Mouse (Mus musculus): ENCODE results near the gene Lrrc75b. TPM values are rescaled to one million over a fixed set of nuclear protein-coding genes. Genes with fewer than 3 reads are reported as not detected.
A peak's percentile ranks its signal among the peaks of the same experiment; 100 is the strongest.
"Not testable (repeated sequence)": the region's sequence is repeated elsewhere in the genome, so short reads cannot be mapped to it uniquely, and the experiment has no call there.

The Lrrc75b gene
- polyA plus RNA-seq, 1 experiment from 2014 or later: 42.4 TPM

- Histone ChIP-seq H3K27ac (replicated peaks) (no peak overlapping the region), H3K9ac (no peak overlapping the region), H3K9me3 (no peaks in the 10 kb centered on the region), H3K4me1 (replicated peaks) (peaks cover 17% of the 10 kb centered on the region), H3K27me3 (no peaks in the 10 kb centered on the region), H3K4me2 (no peak overlapping the region), H3K36me3 (no peaks in the 10 kb centered on the region), H3K4me3 (no peak overlapping the region)
- 88% methylated on average over 4 of the region's 4 CpGs for WGBS
- ATAC-seq (ENCODE audit: low FRiP score, low read depth): no peak
Observed at GRCm38 (mm10) chr10:75587781-75588180, 27.7 kb upstream of the Lrrc75b start.

GRCm38 (mm10) chr10:75586553-75586879 is 26.4 kb upstream of the Lrrc75b start:
- H3K4me1 ChIP-seq (replicated peaks): peaks cover 17% of the 10 kb centered on the region
- H3K27ac ChIP-seq (replicated peaks): no peak overlapping the region
- no peaks in the 10 kb centered on the region for H3K27me3 ChIP-seq
- 74% methylated on average over 1 of the region's 1 CpGs for WGBS
- no peak overlapping the region for H3K4me3 ChIP-seq
- H3K36me3 ChIP-seq: no peaks in the 10 kb centered on the region
- no peak overlapping the region for H3K9ac ChIP-seq
- H3K4me2 ChIP-seq: no peak overlapping the region
- peak; percentile 60 for ATAC-seq (ENCODE audit: low FRiP score, low read depth)
- no peaks in the 10 kb centered on the region for H3K9me3 ChIP-seq

GRCm38 (mm10) chr10:75585876-75586552 is 25.9 kb upstream of the Lrrc75b start:
- peak; percentile 83 for ATAC-seq (ENCODE audit: low FRiP score, low read depth)
- no peaks in the 10 kb centered on the region for H3K27me3 ChIP-seq
- peak overlapping the region; percentile 41 for H3K4me2 ChIP-seq
- no peaks in the 10 kb centered on the region for H3K9me3 ChIP-seq
- WGBS: 22% methylated on average over 20 of the region's 20 CpGs
- no peak overlapping the region for H3K27ac ChIP-seq (replicated peaks)
- no peak overlapping the region for H3K9ac ChIP-seq
- no peak overlapping the region for H3K4me3 ChIP-seq
- peaks cover 17% of the 10 kb centered on the region for H3K4me1 ChIP-seq (replicated peaks)
- no peaks in the 10 kb centered on the region for H3K36me3 ChIP-seq

GRCm38 (mm10) chr10:75579129-75579528 is 19.0 kb upstream of the Lrrc75b start:
- 82% methylated on average over 6 of the region's 6 CpGs for WGBS
- H3K36me3 ChIP-seq: no peaks in the 10 kb centered on the region
- H3K27ac ChIP-seq (replicated peaks): no peak overlapping the region
- H3K27me3 ChIP-seq: no peaks in the 10 kb centered on the region
- no peaks in the 10 kb centered on the region for H3K4me1 ChIP-seq (replicated peaks)
- H3K9me3 ChIP-seq: no peaks in the 10 kb centered on the region
- H3K4me3 ChIP-seq: no peak overlapping the region
- H3K9ac ChIP-seq: no peak overlapping the region
- no peak overlapping the region for H3K4me2 ChIP-seq
- no peak for ATAC-seq (ENCODE audit: low FRiP score, low read depth)

GRCm38 (mm10) chr10:75573965-75574364 is 13.8 kb upstream of the Lrrc75b start:
- Histone ChIP-seq H3K4me3 (no peak overlapping the region), H3K9me3 (no peaks in the 10 kb centered on the region), H3K4me2 (no peak overlapping the region), H3K4me1 (replicated peaks) (no peaks in the 10 kb centered on the region), H3K27ac (replicated peaks) (no peak overlapping the region), H3K9ac (no peak overlapping the region), H3K36me3 (no peaks in the 10 kb centered on the region), H3K27me3 (no peaks in the 10 kb centered on the region)
- WGBS: 91% methylated on average over 9 of the region's 9 CpGs
- ATAC-seq (ENCODE audit: low FRiP score, low read depth): no peak

GRCm38 (mm10) chr10:75573181-75573580 is 13.1 kb upstream of the Lrrc75b start:
- no peak overlapping the region for H3K9ac ChIP-seq
- H3K4me1 ChIP-seq (replicated peaks): no peaks in the 10 kb centered on the region
- H3K4me2 ChIP-seq: no peak overlapping the region
- no peaks in the 10 kb centered on the region for H3K36me3 ChIP-seq
- H3K27ac ChIP-seq (replicated peaks): no peak overlapping the region
- 49% methylated on average over 10 of the region's 10 CpGs for WGBS
- ATAC-seq (ENCODE audit: low FRiP score, low read depth): no peak
- H3K4me3 ChIP-seq: no peak overlapping the region
- H3K27me3 ChIP-seq: no peaks in the 10 kb centered on the region
- H3K9me3 ChIP-seq: no peaks in the 10 kb centered on the region

- Histone ChIP-seq H3K4me3 (no peak overlapping the region), H3K9ac (no peak overlapping the region), H3K9me3 (no peaks in the 10 kb centered on the region), H3K4me1 (replicated peaks) (no peaks in the 10 kb centered on the region), H3K36me3 (no peaks in the 10 kb centered on the region), H3K4me2 (no peak overlapping the region), H3K27ac (replicated peaks) (no peak overlapping the region), H3K27me3 (no peaks in the 10 kb centered on the region)
- no peak for ATAC-seq (ENCODE audit: low FRiP score, low read depth)
- 42% methylated on average over 9 of the region's 9 CpGs for WGBS
Observed at GRCm38 (mm10) chr10:75571937-75572336, 11.8 kb upstream of the Lrrc75b start.

GRCm38 (mm10) chr10:75570981-75571657 is 11.0 kb upstream of the Lrrc75b start:
- Histone ChIP-seq H3K36me3 (no peaks in the 10 kb centered on the region), H3K9ac (no peak overlapping the region), H3K27me3 (no peaks in the 10 kb centered on the region), H3K9me3 (no peaks in the 10 kb centered on the region), H3K4me1 (replicated peaks) (no peaks in the 10 kb centered on the region), H3K27ac (replicated peaks) (no peak overlapping the region), H3K4me2 (no peak overlapping the region), H3K4me3 (no peak overlapping the region)
- WGBS: 26% methylated on average over 10 of the region's 10 CpGs
- no peak; the same call in 1 of the 2 replicates for ATAC-seq (ENCODE audit: low FRiP score, low read depth)

GRCm38 (mm10) chr10:75568851-75569250 is 8.7 kb upstream of the Lrrc75b start:
- Histone ChIP-seq H3K4me2 (no peak overlapping the region), H3K4me3 (no peak overlapping the region), H3K4me1 (replicated peaks) (no peaks in the 10 kb centered on the region), H3K36me3 (no peaks in the 10 kb centered on the region), H3K9me3 (no peaks in the 10 kb centered on the region), H3K27ac (replicated peaks) (no peak overlapping the region), H3K9ac (no peak overlapping the region), H3K27me3 (no peaks in the 10 kb centered on the region)
- no peak for ATAC-seq (ENCODE audit: low FRiP score, low read depth)
- WGBS: 12% methylated on average over 4 of the region's 4 CpGs

- no peaks in the 10 kb centered on the region for H3K4me1 ChIP-seq (replicated peaks)
- H3K27me3 ChIP-seq: no peaks in the 10 kb centered on the region
- H3K27ac ChIP-seq (replicated peaks): no peak overlapping the region
- H3K36me3 ChIP-seq: no peaks in the 10 kb centered on the region
- no peak overlapping the region for H3K4me2 ChIP-seq
- H3K4me3 ChIP-seq: no peak overlapping the region
- H3K9me3 ChIP-seq: no peaks in the 10 kb centered on the region
- no peak for ATAC-seq (ENCODE audit: low FRiP score, low read depth)
- H3K9ac ChIP-seq: no peak overlapping the region
- WGBS: 11% methylated on average over 11 of the region's 11 CpGs
Observed at GRCm38 (mm10) chr10:75568441-75568840, 8.3 kb upstream of the Lrrc75b start.

GRCm38 (mm10) chr10:75568029-75568428 is 7.9 kb upstream of the Lrrc75b start:
- no peaks in the 10 kb centered on the region for H3K9me3 ChIP-seq
- WGBS: 38% methylated on average over 5 of the region's 5 CpGs
- ATAC-seq (ENCODE audit: low FRiP score, low read depth): no peak
- no peaks in the 10 kb centered on the region for H3K4me1 ChIP-seq (replicated peaks)
- H3K27ac ChIP-seq (replicated peaks): no peak overlapping the region
- H3K4me2 ChIP-seq: no peak overlapping the region
- no peak overlapping the region for H3K9ac ChIP-seq
- no peak overlapping the region for H3K4me3 ChIP-seq
- no peaks in the 10 kb centered on the region for H3K36me3 ChIP-seq
- no peaks in the 10 kb centered on the region for H3K27me3 ChIP-seq

GRCm38 (mm10) chr10:75566765-75567164 is 6.6 kb upstream of the Lrrc75b start:
- H3K27me3 ChIP-seq; H3K4me2 ChIP-seq; H3K36me3 ChIP-seq; H3K9ac ChIP-seq; H3K9me3 ChIP-seq; ATAC-seq (ENCODE audit: low FRiP score, low read depth); H3K4me1 ChIP-seq (replicated peaks); H3K4me3 ChIP-seq; H3K27ac ChIP-seq (replicated peaks): not testable (repeated sequence)
- 81% methylated on average over 2 of the region's 2 CpGs for WGBS

- H3K27ac ChIP-seq (replicated peaks): no peak overlapping the region
- no peaks in the 10 kb centered on the region for H3K9me3 ChIP-seq
- H3K9ac ChIP-seq: no peak overlapping the region
- H3K4me2 ChIP-seq: no peak overlapping the region
- no peak overlapping the region for H3K4me3 ChIP-seq
- no peaks in the 10 kb centered on the region for H3K36me3 ChIP-seq
- ATAC-seq (ENCODE audit: low FRiP score, low read depth): no peak
- H3K4me1 ChIP-seq (replicated peaks): peaks cover 1% of the 10 kb centered on the region
- whole genome bisulfite sequencing: 82% methylated on average over 5 of the region's 5 CpGs
- H3K27me3 ChIP-seq: no peaks in the 10 kb centered on the region
Observed at GRCm38 (mm10) chr10:75566321-75566720, 6.2 kb upstream of the Lrrc75b start.
